Mouse (Mus musculus) midbrain, embryonic 15.5 days (tissue): Measurements from ENCODE around the gene Rpl32. TPM values are rescaled to one million over a fixed set of nuclear protein-coding genes. Genes with fewer than 3 reads are reported as not detected.

Experiments
- ATAC-seq: fragments of 200-750 bp; cut with Nextera tagmentation; replicated peaks from 2 replicates; pipeline ENCODE4 v1.8.0; 2017; ENCODE audit warnings: moderate TSS enrichment
- H3K27ac ChIP-seq: fragments of 300-500 bp; sonication (generic); 2 replicates; pipeline ENCODE4 v1.5.1; 2015; ENCODE audit warnings: mild to moderate bottlenecking, inconsistent platforms
- H3K27me3 ChIP-seq: fragments of 300-500 bp; sonication (generic); replicated peaks from 2 replicates; pipeline ENCODE4 v1.6.1; 2015; ENCODE audit warnings: inconsistent platforms
- H3K36me3 ChIP-seq: fragments of 300-500 bp; sonication (generic); replicated peaks from 2 replicates; pipeline ENCODE4 v1.6.1; 2015; ENCODE audit warnings: inconsistent platforms
- H3K4me1 ChIP-seq: fragments of 300-500 bp; sonication (generic); 2 replicates; pipeline ENCODE4 v1.6.1; 2015; ENCODE audit warnings: inconsistent platforms
- H3K4me2 ChIP-seq: fragments of 300-500 bp; sonication (generic); 2 replicates; pipeline ENCODE4 v1.6.1; 2015; ENCODE audit warnings: inconsistent platforms, mild to moderate bottlenecking, moderate library complexity
- H3K4me3 ChIP-seq: fragments of 300-500 bp; sonication (generic); 2 replicates; pipeline ENCODE4 v1.5.1; 2015; ENCODE audit warnings: mild to moderate bottlenecking, inconsistent platforms
- H3K9ac ChIP-seq: fragments of 300-500 bp; sonication (generic); 2 replicates; pipeline ENCODE4 v1.6.1; 2015; ENCODE audit warnings: mild to moderate bottlenecking, inconsistent platforms
- H3K9me3 ChIP-seq: fragments of 300-500 bp; sonication (generic); 2 replicates; pipeline ENCODE4 v1.6.1; 2016; ENCODE audit warnings: inconsistent platforms
- WGBS: fragments of 180-500 bp; shearing (Covaris S2); methylation state at CpG from one replicate; pipeline ENCODE4 v1.1.7; 2015; ENCODE audit warnings: mixed read lengths; 5-methylcytosine and 5-hydroxymethylcytosine counted together
- polyA plus RNA-seq: library from polyadenylated mRNA; unstranded; fragments of >200 nt; fragmentation: Nextera tagmentation; extraction: Ambion mirVana; gene quantifications from 2 replicates; pipeline ENCODE4 v1.2.1, GENCODE M21; 2015

Rpl32 gene
- polyA plus RNA-seq, 1 experiment from 2014 or later: 890 TPM

GRCm38 (mm10) chr6:115773966-115774413, 34.6 kb downstream of the Rpl32 start:
- H3K27ac ChIP-seq: peak overlapping the region; percentile 60
- under 1% methylated on average over 13 of the region's 14 CpGs for WGBS
- peak; percentile 81 for ATAC-seq
- peak overlapping the region; percentile 95 for H3K4me3 ChIP-seq
- peak overlapping the region; percentile 88 for H3K4me2 ChIP-seq
- H3K9me3 ChIP-seq: no peaks in the 10 kb centered on the region
- H3K36me3 ChIP-seq: no peaks in the 10 kb centered on the region
- peaks cover 26% of the 10 kb centered on the region for H3K4me1 ChIP-seq
- H3K27me3 ChIP-seq: no peaks in the 10 kb centered on the region
- H3K9ac ChIP-seq: peak overlapping the region; percentile 34

GRCm38 (mm10) chr6:115772604-115773003, 35.9 kb downstream of the Rpl32 start:
- WGBS: 82% methylated on average over 1 of the region's 1 CpGs
- H3K27ac ChIP-seq: no peak overlapping the region
- H3K4me3 ChIP-seq: no peak overlapping the region
- H3K4me2 ChIP-seq: no peak overlapping the region
- no peak for ATAC-seq
- no peak overlapping the region for H3K9ac ChIP-seq
- H3K9me3 ChIP-seq: no peaks in the 10 kb centered on the region
- H3K36me3 ChIP-seq: no peaks in the 10 kb centered on the region
- peaks cover 26% of the 10 kb centered on the region for H3K4me1 ChIP-seq
- H3K27me3 ChIP-seq: no peaks in the 10 kb centered on the region

DNA sequence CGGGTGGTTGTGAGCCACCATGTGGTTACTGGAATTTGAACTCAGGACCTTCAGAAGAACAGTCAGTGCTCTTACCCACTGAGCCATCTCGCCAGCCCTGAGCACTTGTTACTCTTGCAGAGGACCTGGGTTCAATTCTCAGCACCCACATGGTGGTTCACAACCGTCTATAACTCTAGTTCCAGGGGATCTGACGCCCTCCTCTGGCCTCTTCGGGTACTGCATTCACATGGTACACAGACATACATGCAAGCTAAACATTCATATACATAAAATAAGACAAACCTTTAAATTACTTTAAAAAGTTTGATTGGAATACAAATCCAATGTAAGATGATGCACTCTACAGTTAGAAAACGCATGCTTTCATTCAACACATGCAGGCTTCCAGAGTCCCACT, 36.3 kb downstream of the Rpl32 start:
- Histone ChIP-seq H3K9ac (no peak overlapping the region), H3K9me3 (no peaks in the 10 kb centered on the region), H3K36me3 (no peaks in the 10 kb centered on the region), H3K4me1 (peaks cover 26% of the 10 kb centered on the region), H3K27me3 (no peaks in the 10 kb centered on the region), H3K4me3 (no peak overlapping the region), H3K27ac (no peak overlapping the region), H3K4me2 (no peak overlapping the region)
- 82% methylated on average over 6 of the region's 6 CpGs for WGBS
- no peak for ATAC-seq

GRCm38 (mm10) chr6:115770852-115771251, 37.7 kb downstream of the Rpl32 start:
- no peak overlapping the region for H3K9ac ChIP-seq
- H3K4me2 ChIP-seq: no peak overlapping the region
- H3K27me3 ChIP-seq: no peaks in the 10 kb centered on the region
- no peak overlapping the region for H3K4me3 ChIP-seq
- no peaks in the 10 kb centered on the region for H3K9me3 ChIP-seq
- H3K36me3 ChIP-seq: no peaks in the 10 kb centered on the region
- 77% methylated on average over 4 of the region's 4 CpGs for WGBS
- H3K4me1 ChIP-seq: peaks cover 16% of the 10 kb centered on the region
- no peak for ATAC-seq
- H3K27ac ChIP-seq: no peak overlapping the region

GRCm38 (mm10) chr6:115770059-115770670, 38.4 kb downstream of the Rpl32 start:
- Histone ChIP-seq H3K36me3 (no peaks in the 10 kb centered on the region), H3K9me3 (no peaks in the 10 kb centered on the region), H3K27me3 (no peaks in the 10 kb centered on the region), H3K4me1 (peaks cover 9% of the 10 kb centered on the region), H3K4me2 (no peak overlapping the region), H3K9ac (no peak overlapping the region), H3K4me3 (no peak overlapping the region), H3K27ac (no peak overlapping the region)
- ATAC-seq: no peak
- WGBS: 83% methylated on average over 20 of the region's 20 CpGs

GRCm38 (mm10) chr6:115768207-115768606, 40.3 kb downstream of the Rpl32 start:
- Histone ChIP-seq H3K36me3 (no peaks in the 10 kb centered on the region), H3K4me1 (peaks cover 6% of the 10 kb centered on the region; the same call in 1 of the 2 replicates), H3K4me2 (no peak overlapping the region), H3K27me3 (no peaks in the 10 kb centered on the region), H3K27ac (no peak overlapping the region), H3K9me3 (no peaks in the 10 kb centered on the region), H3K9ac (no peak overlapping the region), H3K4me3 (no peak overlapping the region)
- WGBS: 92% methylated on average over 4 of the region's 4 CpGs
- no peak for ATAC-seq

- Histone ChIP-seq H3K9me3 (no peaks in the 10 kb centered on the region), H3K9ac (no peak overlapping the region), H3K4me3 (no peak overlapping the region), H3K4me2 (no peak overlapping the region), H3K27me3 (no peaks in the 10 kb centered on the region), H3K27ac (no peak overlapping the region), H3K4me1 (peaks cover 6% of the 10 kb centered on the region; the same call in 1 of the 2 replicates), H3K36me3 (no peaks in the 10 kb centered on the region)
- no peak for ATAC-seq
- WGBS: 34% methylated on average over 9 of the region's 9 CpGs
These were observed 41.2 kb downstream of the Rpl32 start for GRCm38 (mm10) chr6:115767357-115767756.

DNA sequence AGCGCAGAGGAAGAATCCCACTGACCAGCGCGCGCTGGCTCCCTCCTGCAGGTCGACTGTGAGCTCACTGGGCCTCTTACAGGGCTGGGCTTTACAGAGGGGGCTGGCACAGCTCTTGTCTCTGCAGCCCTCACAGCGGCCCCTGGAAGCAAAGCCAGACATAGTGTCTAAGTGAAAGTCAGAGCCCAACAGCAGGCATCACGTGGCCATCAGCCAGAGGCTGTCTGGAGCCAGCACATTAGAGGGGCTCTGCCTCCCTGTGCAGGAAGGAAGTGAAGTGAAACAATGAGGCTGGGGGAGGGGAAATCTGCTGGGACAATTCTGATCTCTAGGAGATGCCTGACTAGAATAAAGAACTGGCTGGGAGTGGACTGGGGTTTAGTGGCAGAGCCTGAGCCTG, 44.4 kb downstream of the Rpl32 start:
- H3K36me3 ChIP-seq: no peaks in the 10 kb centered on the region
- peak overlapping the region; percentile 65 for H3K27ac ChIP-seq
- H3K4me1 ChIP-seq: peaks cover 6% of the 10 kb centered on the region; the same call in 1 of the 2 replicates
- no peaks in the 10 kb centered on the region for H3K9me3 ChIP-seq
- H3K9ac ChIP-seq: no peak overlapping the region
- H3K4me2 ChIP-seq: peak overlapping the region; percentile 10; the same call in 1 of the 2 replicates
- no peak overlapping the region for H3K4me3 ChIP-seq
- under 1% methylated on average over 7 of the region's 7 CpGs for WGBS
- peak; percentile 87 for ATAC-seq
- no peaks in the 10 kb centered on the region for H3K27me3 ChIP-seq

DNA sequence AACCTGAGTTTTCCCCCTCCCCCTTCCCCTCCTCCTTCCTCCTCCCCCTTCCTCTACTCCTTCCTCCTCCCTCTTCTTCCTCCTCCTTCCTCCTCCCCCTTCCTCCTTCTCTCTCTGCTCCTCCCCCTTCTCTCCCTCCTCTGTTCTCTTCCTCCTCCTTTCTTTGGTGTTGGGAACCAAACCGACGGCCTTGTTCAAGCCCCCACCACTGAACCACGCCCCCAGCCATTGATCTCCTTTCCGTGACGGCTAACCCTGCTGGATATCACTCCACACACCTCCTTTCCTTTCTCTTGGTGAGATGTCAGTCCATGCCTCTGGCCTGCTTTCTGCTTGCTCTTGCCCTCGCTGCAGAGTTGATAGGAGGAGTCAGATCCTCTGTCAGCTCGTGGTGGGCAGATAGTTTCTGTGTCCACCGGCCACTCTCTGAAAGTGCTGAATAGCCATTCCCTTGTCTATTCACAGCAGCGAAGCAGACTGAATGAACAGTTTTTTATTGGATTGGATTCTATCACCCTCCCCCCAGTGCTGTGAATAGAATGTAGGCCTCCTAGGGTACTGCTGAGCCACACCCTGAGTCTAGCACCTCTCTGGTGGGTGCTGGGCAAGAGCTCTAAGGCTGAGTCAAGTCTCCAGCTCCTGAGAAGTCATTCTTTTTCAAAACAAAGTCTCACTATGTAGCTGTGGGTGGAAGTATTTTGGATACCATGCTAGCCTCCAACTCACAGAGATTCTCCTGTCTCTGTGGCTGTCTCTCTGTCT, 46.4 kb downstream of the Rpl32 start, which contains the start of gene Tmem40:
Tmem40 (minus strand) TSS at position 416 of the 762 bp plus-strand sequence.
- ATAC-seq: no peak
- Histone ChIP-seq H3K27me3 (no peaks in the 10 kb centered on the region), H3K27ac (no peak within 1 kb of the TSS; the same call in 1 of the 2 replicates), H3K9ac (no peak within 1 kb of the TSS), H3K4me3 (no peak within 1 kb of the TSS), H3K4me1 (peaks cover 6% of the 10 kb centered on the region; the same call in 1 of the 2 replicates), H3K36me3 (no peaks in the 10 kb centered on the region), H3K4me2 (no peak within 1 kb of the TSS), H3K9me3 (no peaks in the 10 kb centered on the region)
- 4% methylated on average over 9 of the region's 9 CpGs for WGBS

DNA sequence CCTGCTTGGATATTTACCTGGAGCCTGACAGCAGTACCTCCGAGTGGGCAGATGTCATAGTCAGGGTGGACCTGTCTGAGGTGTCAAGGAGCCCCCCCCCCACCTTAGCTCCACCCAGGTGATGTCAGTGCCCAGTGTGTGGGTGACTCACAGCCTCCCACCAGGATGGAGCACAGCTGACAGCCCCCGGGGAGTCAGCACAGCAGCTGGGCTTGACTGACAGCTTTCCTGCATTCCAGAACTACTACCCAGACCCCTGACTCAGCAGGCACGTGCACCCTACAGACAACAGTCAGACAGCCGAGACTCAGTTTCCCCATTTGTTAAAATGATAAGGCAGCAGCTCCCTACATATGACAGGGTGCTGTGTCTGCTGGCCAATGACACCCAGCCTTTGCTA, 47.6 kb downstream of the Rpl32 start:
- H3K27ac ChIP-seq: no peak overlapping the region
- no peak overlapping the region for H3K4me3 ChIP-seq
- peaks cover 6% of the 10 kb centered on the region; the same call in 1 of the 2 replicates for H3K4me1 ChIP-seq
- no peak overlapping the region for H3K9ac ChIP-seq
- H3K4me2 ChIP-seq: no peak overlapping the region
- H3K27me3 ChIP-seq: no peaks in the 10 kb centered on the region
- WGBS: 61% methylated on average over 4 of the region's 4 CpGs
- ATAC-seq: no peak
- no peaks in the 10 kb centered on the region for H3K36me3 ChIP-seq
- H3K9me3 ChIP-seq: no peaks in the 10 kb centered on the region

GRCm38 (mm10) chr6:115760137-115760536, 48.4 kb downstream of the Rpl32 start:
- Histone ChIP-seq H3K9ac (no peak overlapping the region), H3K4me3 (no peak overlapping the region), H3K27ac (no peak overlapping the region), H3K36me3 (no peaks in the 10 kb centered on the region), H3K27me3 (no peaks in the 10 kb centered on the region), H3K4me1 (peaks cover 6% of the 10 kb centered on the region; the same call in 1 of the 2 replicates), H3K4me2 (no peak overlapping the region), H3K9me3 (no peaks in the 10 kb centered on the region)
- WGBS: 93% methylated on average over 4 of the region's 4 CpGs
- no peak for ATAC-seq

GRCm38 (mm10) chr6:115759461-115759860, 49.1 kb downstream of the Rpl32 start:
- WGBS: 60% methylated on average over 5 of the region's 5 CpGs
- no peak for ATAC-seq
- H3K36me3 ChIP-seq: no peaks in the 10 kb centered on the region
- no peaks in the 10 kb centered on the region for H3K9me3 ChIP-seq
- H3K27ac ChIP-seq: no peak overlapping the region
- H3K27me3 ChIP-seq: no peaks in the 10 kb centered on the region
- no peak overlapping the region for H3K4me2 ChIP-seq
- no peak overlapping the region for H3K9ac ChIP-seq
- H3K4me3 ChIP-seq: no peak overlapping the region
- peaks cover 5% of the 10 kb centered on the region; the same call in 1 of the 2 replicates for H3K4me1 ChIP-seq
